Mouse (Mus musculus) embryonic fibroblast, embryonic 13.5 days (primary cell): ENCODE results near the gene Enox1.

Experiments used
- CTCF ChIP-seq: IDR thresholded peaks from 2 replicates; pipeline ENCODE4 v1.5.1; 2011; ENCODE audit warnings: mild to moderate bottlenecking, control low read depth, low read length, moderate library complexity, borderline replicate concordance; ENCODE audit not compliant: insufficient read depth
- POLR2A ChIP-seq: IDR thresholded peaks from 2 replicates; pipeline ENCODE4 v1.6.1; 2011; ENCODE audit warnings: low read depth, mild to moderate bottlenecking, control low read depth, low read length, moderate library complexity

DNA sequence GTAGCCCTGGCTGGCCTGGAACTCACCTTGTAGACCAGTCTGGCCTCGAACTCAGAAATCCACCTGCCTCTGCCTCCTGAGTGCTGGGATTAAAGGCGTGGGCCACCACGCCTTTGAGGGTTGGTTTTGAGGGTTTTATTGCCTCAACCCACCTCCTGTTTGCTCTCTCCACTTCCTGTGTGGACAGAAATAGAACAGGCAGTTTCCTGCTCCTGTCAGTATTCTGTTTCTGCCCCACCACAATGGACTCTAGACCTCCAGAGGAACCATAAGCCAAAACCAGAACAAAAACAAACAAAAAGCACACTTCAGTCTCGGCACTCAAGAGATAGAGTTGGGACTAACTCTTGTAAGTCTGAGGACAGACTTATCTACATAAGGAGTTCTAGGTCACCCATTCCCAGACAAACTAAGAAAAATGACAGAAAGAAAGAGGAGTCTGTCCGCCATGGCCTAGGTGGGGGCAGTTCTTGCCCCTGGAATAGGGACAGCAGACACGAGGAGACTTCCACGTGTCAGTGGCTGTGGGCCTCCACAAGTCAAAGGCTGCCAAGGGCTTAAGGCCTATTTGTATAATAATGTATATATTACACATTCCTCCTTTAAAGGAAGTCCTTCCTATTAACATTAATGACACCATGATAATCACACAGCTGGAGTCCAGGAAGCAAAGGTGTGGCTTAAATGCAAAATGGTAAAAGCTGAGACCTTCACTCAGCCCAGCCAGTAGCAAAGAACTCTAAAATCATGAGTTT, 362.6 kb downstream of the Enox1 start:
- TF ChIP-seq CTCF (no peak), POLR2A (no peak)
